Mouse (Mus musculus) embryonic facial prominence, embryonic 13.5 days (tissue): ENCODE measurements at regions not wholly inside any gene's neighbourhood (a gene's known extent, or its start where the extent isn't known, plus 50 kb on each side); places are given as distances from the start of the nearest gene placed in this dataset.
"Not testable (repeated sequence)": the region's sequence is repeated elsewhere in the genome, so short reads cannot be mapped to it uniquely, and the experiment has no call there.

Source experiments
- ATAC-seq: fragments of 200-750 bp; cut with Nextera tagmentation; 2 replicates; pipeline ENCODE4 v1.8.0; 2017; ENCODE audit warnings: low read depth; ENCODE audit not compliant: insufficient number of reproducible peaks, insufficient read depth, low FRiP score, low TSS enrichment
- H3K27ac ChIP-seq: fragments of 300-500 bp; sonication (generic); 2 replicates; pipeline ENCODE4 v1.5.1; 2015; ENCODE audit warnings: moderate library complexity, mild to moderate bottlenecking, inconsistent platforms
- H3K27me3 ChIP-seq: fragments of 300-500 bp; sonication (generic); 2 replicates; pipeline ENCODE4 v1.6.1; 2015; ENCODE audit warnings: mild to moderate bottlenecking, inconsistent platforms
- H3K36me3 ChIP-seq: fragments of 300-500 bp; sonication (generic); 2 replicates; pipeline ENCODE4 v1.6.1; 2015; ENCODE audit warnings: mild to moderate bottlenecking, inconsistent platforms
- H3K4me1 ChIP-seq: fragments of 300-500 bp; sonication (generic); 2 replicates; pipeline ENCODE4 v1.6.1; 2015; ENCODE audit warnings: inconsistent platforms
- H3K4me2 ChIP-seq: fragments of 300-500 bp; sonication (generic); 2 replicates; pipeline ENCODE4 v1.6.1; 2015; ENCODE audit warnings: moderate library complexity, mild to moderate bottlenecking, inconsistent platforms
- H3K4me3 ChIP-seq: fragments of 300-500 bp; sonication (generic); 2 replicates; pipeline ENCODE4 v1.5.1; 2015; ENCODE audit warnings: mild to moderate bottlenecking, inconsistent platforms
- H3K9ac ChIP-seq: fragments of 300-500 bp; sonication (generic); 2 replicates; pipeline ENCODE4 v1.6.1; 2015; ENCODE audit warnings: mild to moderate bottlenecking, inconsistent platforms
- H3K9me3 ChIP-seq: fragments of 300-500 bp; sonication (generic); 2 replicates; pipeline ENCODE4 v1.6.1; 2016; ENCODE audit warnings: inconsistent platforms
- WGBS: fragments of 180-500 bp; shearing (Covaris S2); methylation state at CpG from one replicate; pipeline ENCODE4 v1.1.7; 2015; ENCODE audit warnings: mixed read lengths; 5-methylcytosine and 5-hydroxymethylcytosine counted together

GRCm38 (mm10) chr17:4024384-4024783 lies 328.3 kb upstream of the Nox3 start:
- WGBS, result 77% methylated on average over 2 of the region's 2 CpGs

GRCm38 (mm10) chr17:4029202-4029601 lies 333.1 kb upstream of the Nox3 start:
- H3K36me3 ChIP-seq, result no peaks in the 10 kb centered on the region
- no peak for ATAC-seq
- no peak overlapping the region for H3K9ac ChIP-seq
- H3K4me1 ChIP-seq, result no peaks in the 10 kb centered on the region
- H3K27me3 ChIP-seq, result no peaks in the 10 kb centered on the region
- H3K4me2 ChIP-seq, result no peak overlapping the region
- H3K9me3 ChIP-seq, result no peaks in the 10 kb centered on the region
- no peak overlapping the region for H3K27ac ChIP-seq
- H3K4me3 ChIP-seq, result no peak overlapping the region
- 74% methylated on average over 9 of the region's 9 CpGs for WGBS

More at GRCm38 (mm10) chr17:4024384-4024783, 328.3 kb upstream of the Nox3 start:
- no peak overlapping the region for H3K4me3 ChIP-seq
- no peak overlapping the region for H3K27ac ChIP-seq
- H3K9me3 ChIP-seq, result no peaks in the 10 kb centered on the region
- H3K4me1 ChIP-seq, result no peaks in the 10 kb centered on the region
- no peaks in the 10 kb centered on the region for H3K27me3 ChIP-seq
- no peak overlapping the region for H3K9ac ChIP-seq
- no peak overlapping the region for H3K4me2 ChIP-seq
- no peak for ATAC-seq
- H3K36me3 ChIP-seq, result no peaks in the 10 kb centered on the region

GRCm38 (mm10) chr17:4034816-4035360 lies 338.8 kb upstream of the Nox3 start:
- ATAC-seq, result no peak
- no peaks in the 10 kb centered on the region for H3K27me3 ChIP-seq
- H3K9ac ChIP-seq, result no peak overlapping the region
- H3K36me3 ChIP-seq, result no peaks in the 10 kb centered on the region
- no peak overlapping the region for H3K4me2 ChIP-seq
- H3K4me3 ChIP-seq, result no peak overlapping the region
- no peaks in the 10 kb centered on the region for H3K9me3 ChIP-seq
- 68% methylated on average over 3 of the region's 3 CpGs for WGBS
- no peak overlapping the region for H3K27ac ChIP-seq
- H3K4me1 ChIP-seq, result no peaks in the 10 kb centered on the region

GRCm38 (mm10) chr17:4040104-4040664 lies 344.1 kb upstream of the Nox3 start:
- Histone ChIP-seq H3K4me2 (no peak overlapping the region), H3K9ac (no peak overlapping the region), H3K4me1 (no peaks in the 10 kb centered on the region), H3K4me3 (no peak overlapping the region), H3K27me3 (no peaks in the 10 kb centered on the region), H3K9me3 (no peaks in the 10 kb centered on the region), H3K36me3 (no peaks in the 10 kb centered on the region), H3K27ac (no peak overlapping the region)
- WGBS, result 45% methylated on average over 5 of the region's 5 CpGs
- no peak for ATAC-seq

- H3K27ac ChIP-seq, H3K9me3 ChIP-seq, H3K36me3 ChIP-seq, H3K4me1 ChIP-seq, H3K4me3 ChIP-seq, H3K9ac ChIP-seq, H3K27me3 ChIP-seq, ATAC-seq, H3K4me2 ChIP-seq: not testable (repeated sequence)
Measured at GRCm38 (mm10) chr17:4060186-4060585, 364.1 kb upstream of the Nox3 start.

- Histone ChIP-seq H3K4me3 (no peak overlapping the region), H3K4me1 (0 out of 2 replicates have a peak, but pooled peaks cover 3% of the 10 kb centered on the region), H3K4me2 (no peak overlapping the region), H3K9ac (no peak overlapping the region), H3K27me3 (no peaks in the 10 kb centered on the region), H3K36me3 (no peaks in the 10 kb centered on the region), H3K27ac (no peak overlapping the region), H3K9me3 (no peaks in the 10 kb centered on the region)
- no peak for ATAC-seq
- 54% methylated on average over 2 of the region's 2 CpGs for WGBS
Measured at GRCm38 (mm10) chr17:4073381-4073780, 377.3 kb upstream of the Nox3 start.

- Histone ChIP-seq H3K9ac (no peak overlapping the region), H3K4me2 (no peak overlapping the region), H3K36me3 (no peaks in the 10 kb centered on the region), H3K9me3 (no peaks in the 10 kb centered on the region), H3K27me3 (no peaks in the 10 kb centered on the region), H3K27ac (no peak overlapping the region), H3K4me1 (no peaks in the 10 kb centered on the region), H3K4me3 (no peak overlapping the region)
- 70% methylated on average over 2 of the region's 2 CpGs for WGBS
- no peak for ATAC-seq
Measured at GRCm38 (mm10) chr17:4080564-4080963, 384.5 kb upstream of the Nox3 start.

- H3K27me3 ChIP-seq, result no peaks in the 10 kb centered on the region
- no peak for ATAC-seq
Measured at GRCm38 (mm10) chr17:4094621-4095020, 398.6 kb upstream of the Nox3 start.

GRCm38 (mm10) chr17:4103321-4103720 lies 407.3 kb upstream of the Nox3 start:
- no peaks in the 10 kb centered on the region for H3K36me3 ChIP-seq
- no peak overlapping the region for H3K4me2 ChIP-seq
- H3K9me3 ChIP-seq, result no peaks in the 10 kb centered on the region
- no peak for ATAC-seq
- no peaks in the 10 kb centered on the region for H3K4me1 ChIP-seq
- no peak overlapping the region for H3K27ac ChIP-seq
- WGBS, result 85% methylated on average over 3 of the region's 3 CpGs
- H3K9ac ChIP-seq, result no peak overlapping the region
- H3K27me3 ChIP-seq, result no peaks in the 10 kb centered on the region
- H3K4me3 ChIP-seq, result no peak overlapping the region

More at GRCm38 (mm10) chr17:4094621-4095020, 398.6 kb upstream of the Nox3 start:
- Histone ChIP-seq H3K9me3 (no peaks in the 10 kb centered on the region), H3K4me3 (no peak overlapping the region), H3K4me2 (no peak overlapping the region), H3K36me3 (no peaks in the 10 kb centered on the region), H3K4me1 (no peaks in the 10 kb centered on the region), H3K27ac (no peak overlapping the region), H3K9ac (no peak overlapping the region)
- WGBS, result 78% methylated on average over 1 of the region's 1 CpGs

- Histone ChIP-seq H3K4me1 (0 out of 2 replicates have a peak, but pooled peaks cover 3% of the 10 kb centered on the region), H3K4me2 (no peak overlapping the region), H3K9ac (no peak overlapping the region), H3K4me3 (no peak overlapping the region), H3K27me3 (no peaks in the 10 kb centered on the region), H3K9me3 (no peaks in the 10 kb centered on the region), H3K36me3 (no peaks in the 10 kb centered on the region), H3K27ac (no peak overlapping the region)
- 54% methylated on average over 3 of the region's 3 CpGs for WGBS
- ATAC-seq, result no peak
Measured at GRCm38 (mm10) chr17:4109263-4109662, 413.2 kb upstream of the Nox3 start.

- 75% methylated on average over 4 of the region's 4 CpGs for WGBS
- H3K27ac ChIP-seq, result no peak overlapping the region
- H3K36me3 ChIP-seq, result no peaks in the 10 kb centered on the region
- no peaks in the 10 kb centered on the region for H3K9me3 ChIP-seq
- no peak for ATAC-seq
- no peaks in the 10 kb centered on the region for H3K27me3 ChIP-seq
- no peak overlapping the region for H3K4me2 ChIP-seq
- no peak overlapping the region for H3K9ac ChIP-seq
- no peak overlapping the region for H3K4me3 ChIP-seq
- 0 out of 2 replicates have a peak, but pooled peaks cover 3% of the 10 kb centered on the region for H3K4me1 ChIP-seq
Measured at GRCm38 (mm10) chr17:4113021-4113420, 417.0 kb upstream of the Nox3 start.

GRCm38 (mm10) chr17:4116476-4116875 lies 420.4 kb upstream of the Nox3 start:
- Histone ChIP-seq H3K36me3 (no peaks in the 10 kb centered on the region), H3K9me3 (no peaks in the 10 kb centered on the region), H3K27me3 (no peaks in the 10 kb centered on the region), H3K27ac (no peak overlapping the region), H3K4me3 (no peak overlapping the region), H3K4me1 (0 out of 2 replicates have a peak, but pooled peaks cover 3% of the 10 kb centered on the region), H3K9ac (no peak overlapping the region), H3K4me2 (no peak overlapping the region)
- 83% methylated on average over 3 of the region's 3 CpGs for WGBS
- ATAC-seq, result no peak
